Mouse (Mus musculus) cerebellum, postnatal 36 days (tissue): Measurements from ENCODE around the gene Cd22.
"Not testable (repeated sequence)": the region's sequence is repeated elsewhere in the genome, so short reads cannot be mapped to it uniquely, and the experiment has no call there.

Experiments
- DNase-seq, 2 experiments: peaks; one replicate each; pipeline ENCODE4 v3.0.0; 2021 to 2022; ENCODE audit warnings: mixed read lengths in 2 of 2

Gene Cd22

DNA sequence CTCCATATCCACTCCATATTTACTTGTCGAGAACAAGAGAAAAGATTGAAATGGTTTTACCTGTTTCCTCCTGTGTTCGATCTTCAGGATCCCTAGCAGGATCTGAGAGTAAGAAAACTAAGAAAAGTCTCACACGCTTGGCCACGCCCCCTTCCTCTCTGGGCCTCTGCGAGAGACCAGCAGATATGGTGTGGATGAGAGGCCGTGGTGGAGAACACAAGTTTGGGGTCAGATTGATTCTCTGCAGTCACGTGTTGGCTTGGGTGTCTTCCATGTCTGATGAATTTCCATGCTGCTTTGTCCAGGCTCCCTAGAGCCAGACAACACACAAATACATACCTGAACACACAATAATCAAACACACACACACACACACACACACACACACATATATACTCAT is at the start of gene Cd22:
Gene Cd22 (minus strand): TSS at position 167 of the 400 bp plus-strand sequence.
- no peak for DNase-seq

DNA sequence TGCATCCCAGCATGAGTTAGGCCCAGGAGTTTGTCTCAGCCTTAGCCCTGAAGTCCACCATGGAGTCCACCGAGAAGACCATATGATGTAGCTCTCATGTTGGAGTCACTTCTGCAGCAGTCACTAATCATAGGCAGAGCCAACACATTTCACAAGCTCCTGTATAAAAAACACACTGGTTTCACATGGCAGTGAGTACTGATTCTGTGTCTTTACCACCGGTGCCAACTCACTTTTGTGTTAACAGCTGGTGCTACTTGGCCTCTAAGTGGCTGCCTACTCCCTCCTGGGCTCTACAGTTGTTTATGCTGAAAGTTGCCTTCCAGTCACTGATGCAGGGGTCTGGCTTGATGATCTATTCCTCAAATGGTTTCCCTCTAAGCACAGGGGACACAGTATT is 44.4 kb upstream of the Cd22 start, which contains the start of gene Hamp2:
Gene Hamp2 (minus strand): TSS at position 101 of the 400 bp plus-strand sequence.
- DNase-seq: not testable (repeated sequence)

DNA sequence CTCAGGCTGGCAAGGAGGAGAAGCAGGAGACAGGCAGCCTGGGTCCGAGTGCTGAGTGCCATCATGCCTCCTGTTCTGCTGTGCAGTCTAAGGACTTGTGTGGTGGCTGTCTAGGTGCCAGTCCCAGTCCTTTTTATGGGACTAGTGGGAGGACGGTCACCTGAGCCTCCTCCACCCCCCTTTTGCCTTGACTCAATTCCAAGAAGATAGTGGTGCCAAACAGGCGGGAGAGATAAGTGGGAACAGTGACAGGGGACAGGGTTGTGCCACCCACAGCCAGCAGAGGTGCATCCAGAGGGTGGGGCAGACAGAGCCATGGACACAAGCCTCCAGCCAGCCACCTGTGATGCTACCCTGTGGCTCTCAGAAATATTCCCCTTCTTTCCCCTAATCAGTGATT is 43.9 kb upstream of the Cd22 start:
- no peak for DNase-seq

DNA sequence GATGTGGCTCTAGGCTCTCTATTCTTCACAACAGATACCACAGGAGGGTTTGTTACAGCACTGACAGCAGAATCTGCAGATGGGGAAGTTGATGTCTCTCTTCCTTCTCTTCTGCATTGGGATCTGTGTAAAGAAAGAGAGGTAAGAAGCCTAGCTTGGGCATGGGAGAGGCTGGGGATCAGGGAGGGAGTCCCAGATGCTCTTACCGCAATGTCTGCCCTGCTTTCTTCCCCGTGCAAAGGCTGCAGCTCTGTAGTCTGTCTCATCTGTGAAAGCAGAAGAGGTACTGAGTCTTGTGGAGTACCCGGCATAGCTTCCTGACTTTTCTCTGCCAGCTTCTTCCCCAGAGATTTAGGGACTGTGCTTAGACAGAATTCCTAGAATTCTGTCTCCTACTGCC is 42.3 kb upstream of the Cd22 start:
- DNase-seq: not testable (repeated sequence)

DNA sequence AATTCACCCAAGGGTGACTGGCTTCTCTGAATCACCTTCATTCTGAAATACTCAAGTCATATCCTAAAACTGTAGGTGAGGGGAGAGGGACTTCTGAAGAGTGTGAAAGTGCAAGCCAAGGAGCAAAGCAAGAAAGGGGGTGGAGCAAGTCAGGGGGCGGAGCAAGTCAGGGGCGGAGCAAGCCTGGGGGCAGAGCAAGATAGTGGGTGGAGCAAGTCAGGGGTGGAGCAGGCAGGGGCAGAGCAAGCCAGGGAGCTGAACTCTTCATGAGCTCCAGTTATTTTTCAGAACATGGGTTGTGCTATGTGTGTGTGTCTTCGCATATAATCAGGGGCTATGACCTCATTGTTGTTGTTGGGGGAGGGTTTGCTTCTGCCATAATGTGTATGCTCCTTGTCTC is 40.1 kb upstream of the Cd22 start:
- DNase-seq: no peak

DNA sequence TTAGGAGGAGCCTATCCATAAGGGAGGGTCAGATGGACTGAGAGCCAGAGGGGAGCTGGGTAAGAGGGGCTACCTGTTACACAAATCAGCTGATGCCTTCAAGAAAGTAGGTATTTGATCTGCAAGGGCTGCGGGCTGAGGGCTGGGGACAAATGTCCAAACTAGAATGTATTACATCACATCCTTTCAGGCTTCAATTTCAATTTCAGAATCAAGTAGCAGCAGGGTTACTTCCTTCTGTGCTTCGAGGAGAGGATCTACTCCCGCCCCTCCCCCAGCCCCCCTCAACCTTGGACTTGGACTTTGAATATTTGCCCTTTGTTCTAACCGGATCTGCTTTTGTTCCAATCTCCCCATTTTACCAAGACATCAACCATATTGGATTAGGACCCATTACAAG is 37.1 kb upstream of the Cd22 start:
- no peak for DNase-seq

DNA sequence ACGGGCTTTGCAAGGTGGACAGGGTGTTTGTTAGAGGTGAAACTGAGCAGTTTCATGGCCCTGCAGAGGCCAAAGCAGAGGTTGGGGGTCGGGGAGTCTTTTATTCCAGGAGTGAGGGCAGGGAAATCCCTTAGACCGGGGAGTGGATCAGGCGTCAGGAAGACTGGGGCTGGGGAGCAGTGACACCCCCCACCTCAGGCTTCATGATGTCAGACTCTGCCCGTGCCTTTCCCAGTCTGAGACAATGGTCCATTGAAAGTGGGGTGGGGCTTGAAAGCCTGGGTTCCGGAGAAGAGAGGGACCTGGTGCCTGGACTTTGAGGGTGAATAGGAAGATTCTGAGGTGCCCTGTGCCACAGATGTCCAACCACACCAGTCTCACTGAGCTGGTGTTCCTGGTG is 36.6 kb upstream of the Cd22 start:
- DNase-seq: no peak

DNA sequence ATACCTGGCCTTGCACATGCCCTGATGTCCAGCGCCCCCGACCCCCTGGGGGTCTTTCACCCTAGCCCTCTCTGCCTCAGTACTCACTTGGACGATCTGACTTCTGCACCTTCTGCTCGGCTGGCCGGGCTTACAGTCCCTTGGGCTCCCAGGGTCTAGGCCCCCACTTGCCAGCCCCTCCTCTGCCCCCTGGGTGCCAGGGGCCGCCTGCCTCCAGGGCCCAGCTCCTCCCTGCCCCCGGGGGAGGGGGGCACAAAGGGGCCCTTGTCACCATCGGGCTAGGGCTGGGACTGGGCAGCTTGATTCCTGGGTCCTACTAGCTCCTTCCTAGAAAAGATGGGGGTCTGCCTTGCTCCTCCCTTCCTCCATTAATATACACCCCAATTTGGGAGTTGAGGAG is 34.6 kb upstream of the Cd22 start, which contains the start of gene Mag:
Gene Mag (minus strand): TSS at position 142 of the 400 bp plus-strand sequence.
- DNase-seq: no peak

DNA sequence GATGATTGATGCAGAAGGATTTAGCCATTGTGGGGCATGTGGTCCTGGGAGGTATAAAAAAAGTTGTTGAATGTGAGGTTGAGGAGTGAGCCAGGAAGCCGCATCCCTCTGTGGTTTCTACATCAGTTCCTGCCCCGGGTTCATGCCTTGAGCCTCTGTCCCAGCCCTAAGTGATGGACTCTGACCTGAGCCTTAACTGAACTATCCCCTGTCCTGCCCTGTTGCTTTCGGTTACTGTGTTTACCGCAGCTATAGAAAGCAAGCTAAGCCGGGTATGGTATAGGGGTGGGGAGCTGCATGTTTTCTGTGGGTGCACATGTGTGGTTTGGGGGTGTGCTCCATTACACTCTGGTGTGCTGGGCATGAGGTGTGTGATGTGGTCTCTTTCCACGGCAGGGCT is 29.6 kb upstream of the Cd22 start:
- no peak for DNase-seq

DNA sequence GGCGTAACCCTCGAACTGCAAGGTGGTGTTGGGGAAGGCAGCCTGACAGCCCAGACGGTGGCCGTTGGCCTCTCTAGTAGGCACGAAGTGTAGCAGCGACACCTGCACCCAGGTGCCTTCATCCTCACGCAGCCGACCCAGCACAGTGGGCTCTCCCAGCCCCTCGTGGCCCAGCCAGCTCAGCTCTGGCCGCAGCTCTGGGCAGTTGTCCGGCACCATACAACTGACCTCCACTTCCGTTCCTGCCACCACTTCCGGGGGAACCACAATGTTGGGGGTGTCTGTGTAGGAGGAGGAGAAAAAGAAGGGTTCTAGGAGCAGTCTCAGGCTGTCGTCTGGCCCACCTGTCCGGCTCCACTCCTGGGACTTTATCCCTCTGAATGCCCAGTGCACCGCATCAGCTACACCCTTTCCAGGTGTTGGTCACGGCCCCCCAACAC is 28.9 kb upstream of the Cd22 start:
- no peak for DNase-seq

DNA sequence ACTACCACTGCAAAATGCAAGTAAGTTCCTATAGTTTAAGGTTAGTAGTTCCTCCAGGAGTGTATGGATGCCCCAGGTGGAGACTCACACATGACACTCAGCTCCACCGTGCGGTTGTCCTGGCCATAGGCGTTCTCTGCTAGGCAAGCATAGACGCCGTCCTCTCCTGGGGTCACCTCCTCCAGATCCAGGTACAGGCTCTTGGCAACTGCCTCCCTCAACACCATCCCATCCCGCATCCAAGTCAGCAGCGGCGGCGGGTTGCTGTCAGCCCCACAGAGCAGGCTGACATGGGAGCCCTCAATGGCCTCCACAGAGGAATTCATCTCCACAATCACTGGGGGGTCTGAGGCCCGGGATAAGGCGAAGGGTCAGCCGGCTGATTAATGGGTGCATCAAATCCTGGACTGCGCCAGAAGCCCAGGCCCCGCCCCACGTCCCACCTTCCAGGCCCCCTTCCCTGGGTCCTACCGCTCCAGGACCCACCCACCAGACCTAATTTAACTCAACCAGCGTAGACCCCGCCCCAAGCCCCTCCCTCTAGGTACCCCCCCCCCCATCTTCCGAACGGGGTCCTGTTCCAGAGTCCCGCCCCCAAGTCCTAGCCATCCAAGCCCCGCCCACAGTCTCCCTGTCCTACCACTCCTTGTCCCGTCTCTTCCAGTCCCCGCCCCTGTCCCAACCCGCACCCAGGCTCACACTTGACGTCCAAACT is 28.3 kb upstream of the Cd22 start:
- no peak for DNase-seq

DNA sequence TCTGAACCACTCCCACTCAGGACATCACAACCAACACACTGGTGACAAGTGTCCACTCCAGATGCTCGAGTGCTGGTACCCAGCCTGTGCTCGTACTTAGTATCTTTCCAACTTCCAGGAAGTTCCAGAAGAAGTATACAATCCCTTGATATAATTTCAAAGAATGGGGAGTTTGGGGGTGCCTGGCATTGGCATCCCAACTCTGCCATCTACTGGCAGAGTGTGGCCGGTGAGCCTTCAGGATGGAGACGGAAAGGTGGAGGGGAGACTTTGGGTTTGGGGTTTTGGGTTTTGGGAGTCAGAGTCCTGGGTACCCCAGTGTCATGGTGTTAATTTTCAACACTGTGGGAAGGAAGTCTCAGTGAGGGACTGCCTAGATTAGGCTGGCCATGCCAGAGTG is 23.9 kb upstream of the Cd22 start:
- DNase-seq: no peak

DNA sequence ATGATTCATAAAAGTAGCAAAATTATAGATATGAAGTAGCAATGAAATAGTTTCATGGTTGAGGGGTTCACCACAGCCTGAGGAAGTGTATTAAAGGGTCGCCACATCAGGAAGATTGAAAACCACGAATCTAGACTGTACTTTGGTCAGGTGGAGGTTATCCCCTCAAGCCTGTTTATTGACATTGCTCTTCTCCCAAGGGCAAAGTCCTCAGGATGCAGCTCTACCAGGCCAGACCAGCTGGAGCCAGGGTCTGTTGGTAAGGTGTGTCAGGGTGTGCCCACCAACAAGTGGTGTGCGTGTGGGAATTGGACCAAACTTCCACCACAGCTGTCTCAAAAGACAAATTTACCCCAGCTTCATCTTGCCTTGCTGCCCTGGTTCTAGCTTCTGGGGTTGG is 15.1 kb upstream of the Cd22 start:
- DNase-seq: no peak

DNA sequence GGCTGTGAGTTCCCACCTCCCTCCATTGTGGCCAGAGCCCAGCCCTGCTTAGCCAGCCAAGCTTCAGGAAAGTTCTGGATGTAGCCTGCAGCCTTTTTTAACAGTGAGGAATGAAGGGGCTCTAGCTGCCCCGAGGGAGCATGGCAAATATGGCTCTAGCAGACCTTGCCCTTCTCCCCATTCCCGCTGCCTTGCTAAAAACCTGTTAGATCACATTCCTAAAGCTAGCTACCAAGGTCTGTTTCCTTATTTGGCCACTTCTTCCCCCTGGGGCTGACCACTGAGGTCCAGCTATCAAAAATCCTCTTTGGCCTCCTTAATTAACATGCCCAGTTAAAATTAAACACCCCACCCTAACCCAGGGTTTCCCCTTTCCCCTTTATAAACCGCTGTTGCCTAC is 12.4 kb upstream of the Cd22 start:
- DNase-seq: no peak

DNA sequence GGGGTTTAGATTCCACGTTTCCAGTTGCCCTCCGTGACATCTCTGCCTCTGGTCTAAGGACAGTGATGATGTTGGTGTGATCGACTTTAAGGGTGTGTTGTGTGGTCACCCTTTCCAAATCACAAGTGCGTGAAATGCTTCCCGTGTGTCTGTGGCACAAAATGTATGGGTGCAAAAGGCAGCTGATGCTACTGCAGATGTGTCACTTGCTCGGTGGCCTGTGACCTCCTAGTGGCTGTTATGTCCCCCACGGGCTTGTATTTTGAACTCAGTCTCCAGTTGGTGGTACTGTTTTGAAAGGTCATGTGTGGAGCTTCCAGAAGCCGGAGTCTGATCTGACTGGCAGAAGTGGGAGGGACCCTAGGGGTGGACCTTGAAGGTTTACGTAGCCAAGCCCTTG is 11.6 kb upstream of the Cd22 start:
- DNase-seq: no peak

DNA sequence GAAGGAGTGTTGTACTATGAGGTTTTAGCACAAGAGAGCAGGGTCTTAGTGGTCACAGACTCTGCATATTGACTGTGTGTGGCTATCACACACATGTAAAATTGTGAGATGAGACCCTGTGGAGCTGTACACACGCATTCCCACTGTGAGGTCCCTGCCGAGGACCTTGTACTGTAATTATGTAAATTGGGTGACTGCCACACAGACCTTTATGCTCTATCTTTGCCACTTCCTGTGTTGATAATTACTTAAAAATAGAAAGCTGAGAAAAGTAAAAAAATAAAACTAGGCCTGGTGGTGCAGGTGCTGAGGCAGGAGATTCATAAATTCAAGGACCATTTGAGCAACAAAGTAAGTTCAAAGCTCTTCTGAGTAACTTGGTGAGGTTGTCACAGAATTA is 10.5 kb upstream of the Cd22 start:
- no peak for DNase-seq

DNA sequence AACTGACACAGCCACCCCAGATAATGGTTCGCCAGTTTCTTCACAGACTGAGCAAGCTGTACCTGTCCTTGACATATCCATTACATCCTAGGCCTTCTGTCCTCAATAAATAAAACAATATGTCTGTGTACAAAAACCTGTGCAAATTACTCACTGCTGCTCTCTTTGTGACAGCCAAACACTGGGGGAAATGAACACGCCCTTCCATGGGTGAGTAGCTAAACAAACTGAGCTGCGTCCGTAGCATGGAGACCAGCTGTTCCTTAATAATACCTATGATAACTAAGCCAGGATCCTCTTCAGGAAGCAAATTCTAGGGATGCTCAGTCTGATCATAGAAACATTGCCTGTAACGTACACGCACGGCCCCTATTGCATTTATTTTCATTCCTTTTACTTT is 8.6 kb upstream of the Cd22 start:
- no peak for DNase-seq

DNA sequence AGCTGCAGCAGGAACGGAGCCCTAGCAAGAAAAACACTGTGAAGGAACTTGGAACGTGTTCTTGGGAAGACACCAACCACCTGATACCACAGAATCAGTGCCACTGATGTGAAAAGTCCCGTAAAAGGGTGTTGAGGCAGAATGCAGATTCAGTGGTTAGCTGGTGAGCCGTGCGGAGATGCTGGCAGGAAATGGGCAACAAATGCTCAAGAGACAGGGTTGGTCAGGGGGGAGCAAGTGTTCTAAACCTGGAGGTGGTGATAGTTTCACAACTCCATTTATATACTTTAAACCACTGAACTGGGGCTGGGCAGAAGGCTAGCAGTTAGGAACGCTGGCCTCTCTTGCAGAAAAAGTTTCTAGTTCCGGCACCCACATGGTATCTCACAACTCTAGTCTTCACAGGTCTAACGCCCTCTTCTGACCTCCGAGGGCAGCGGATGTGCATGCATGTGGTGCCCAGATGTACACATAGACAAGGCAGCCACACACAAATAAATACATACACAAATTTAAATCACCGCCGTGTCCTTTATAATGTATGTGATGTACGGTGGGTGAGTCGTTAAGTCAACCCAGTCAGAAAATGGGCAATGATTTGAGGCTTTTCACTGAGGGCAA is 7.5 kb upstream of the Cd22 start:
- DNase-seq: no peak

DNA sequence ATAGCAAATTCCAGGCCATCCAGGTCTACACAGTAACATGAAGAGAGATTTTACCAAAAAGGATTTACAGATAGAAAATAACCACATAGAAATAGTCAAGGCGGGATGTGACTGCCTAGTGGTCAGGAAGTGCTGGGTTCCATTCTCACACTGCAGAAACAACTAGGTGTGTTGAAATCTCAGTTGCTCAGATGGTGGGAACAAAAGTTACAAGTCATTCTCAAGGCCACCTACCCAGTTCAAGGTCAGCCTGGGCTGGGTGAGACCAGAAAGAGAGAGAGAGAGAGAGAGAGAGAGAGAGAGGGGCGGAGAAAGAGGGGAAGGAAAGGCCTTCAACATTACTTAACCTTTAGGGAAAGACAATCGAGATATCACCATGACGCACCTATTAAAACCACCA is 6.7 kb upstream of the Cd22 start:
- DNase-seq: no peak

DNA sequence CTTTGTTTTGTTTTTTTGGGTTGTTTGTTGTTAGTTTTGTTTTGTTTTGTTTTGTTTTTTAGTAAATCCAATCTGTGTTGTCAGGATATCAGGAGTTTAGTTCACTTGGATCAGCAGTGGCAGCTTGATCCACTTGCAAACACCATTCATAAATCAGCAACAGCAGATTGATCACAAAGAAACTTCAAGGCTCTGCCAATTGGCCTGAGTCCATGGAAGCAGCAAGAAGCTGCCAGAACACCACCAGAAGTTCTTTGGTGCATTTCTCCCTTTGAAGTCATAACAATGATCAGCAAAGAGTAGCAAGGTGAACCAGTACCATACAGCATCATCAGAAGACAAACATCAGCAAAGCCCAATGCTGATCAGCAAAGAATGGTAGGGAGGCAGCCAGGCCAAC is 3.9 kb upstream of the Cd22 start:
- no peak for DNase-seq

DNA sequence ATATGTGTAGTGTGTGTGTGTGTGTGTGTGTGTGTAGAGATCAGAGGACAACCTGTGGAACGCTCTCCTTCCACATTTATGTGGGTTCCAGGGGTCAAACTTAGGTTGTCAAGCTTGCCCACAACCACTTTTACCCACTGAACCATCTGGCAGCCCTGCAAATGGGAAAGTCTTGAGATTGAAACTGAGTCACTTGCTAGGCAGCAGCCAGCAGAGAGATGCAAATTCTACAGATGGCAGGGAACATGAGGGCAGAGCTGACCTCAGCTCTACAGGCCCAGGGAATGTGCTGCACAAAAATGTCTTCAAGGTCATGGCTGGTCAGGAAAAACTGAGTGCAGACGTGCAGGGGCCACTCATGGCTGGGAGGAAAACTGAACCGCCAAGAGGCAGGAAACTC is 1.2 kb upstream of the Cd22 start:
- no peak for DNase-seq

DNA sequence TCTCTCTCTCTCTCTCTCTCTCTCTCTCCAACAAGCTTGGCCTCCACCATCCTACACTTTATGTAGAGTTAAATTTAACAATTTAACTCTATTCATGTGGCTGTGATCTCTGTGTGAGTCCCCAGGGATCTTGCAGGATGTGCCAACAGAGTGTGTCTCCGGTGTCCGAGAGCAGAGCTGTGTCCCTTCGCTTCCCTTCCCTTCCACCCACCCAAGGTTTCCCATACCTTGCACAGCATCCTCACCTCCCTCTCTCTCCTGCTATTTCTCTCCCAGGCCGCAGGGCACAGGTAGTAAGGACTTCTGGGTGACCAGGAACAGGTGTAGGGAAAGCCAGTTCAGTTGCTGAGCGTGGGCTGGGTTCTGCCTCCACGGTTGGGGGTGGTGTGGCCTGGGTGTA is 1.2 kb downstream of the Cd22 start:
- DNase-seq: no peak

DNA sequence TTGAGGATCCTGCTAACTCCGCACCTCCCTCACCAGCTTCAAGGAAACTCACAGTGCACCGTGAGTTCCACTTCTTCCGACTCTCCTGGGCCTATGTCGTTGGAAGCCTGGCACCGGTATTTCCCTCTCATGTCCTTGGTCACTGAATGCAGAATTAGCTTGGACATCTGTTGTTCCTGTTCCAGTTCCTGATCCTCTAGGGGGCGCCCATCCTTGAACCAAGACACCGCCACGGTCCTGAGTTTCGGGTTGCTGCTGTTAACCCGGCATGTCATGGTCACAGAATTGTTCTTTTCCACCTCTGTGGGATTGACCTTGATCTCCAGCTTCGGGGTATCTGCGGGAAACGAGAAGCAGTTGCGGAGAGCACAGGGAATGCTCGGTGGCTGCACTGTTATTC is 7.1 kb downstream of the Cd22 start:
- DNase-seq: peak; percentile 75 to 77

DNA sequence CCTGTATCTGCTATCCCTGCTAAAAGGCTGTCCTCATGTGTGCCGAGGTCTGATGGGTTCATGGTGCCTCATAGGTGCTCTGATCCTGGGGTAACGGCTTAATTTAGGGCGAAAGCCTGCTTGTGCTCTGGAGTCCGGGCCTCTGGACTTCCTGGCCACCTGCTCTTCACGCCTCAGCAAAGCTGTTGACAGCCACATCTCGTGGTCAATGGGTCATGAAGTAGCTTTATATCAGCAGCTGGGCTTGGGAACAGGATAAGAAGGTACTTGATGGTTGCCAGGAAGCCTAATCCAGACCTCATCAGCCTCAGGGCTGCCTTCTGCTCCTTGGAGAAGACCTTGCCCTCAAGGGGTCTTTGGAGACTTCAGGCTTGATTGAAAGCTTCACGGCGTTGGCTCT is 16.8 kb downstream of the Cd22 start:
- DNase-seq: no peak

DNA sequence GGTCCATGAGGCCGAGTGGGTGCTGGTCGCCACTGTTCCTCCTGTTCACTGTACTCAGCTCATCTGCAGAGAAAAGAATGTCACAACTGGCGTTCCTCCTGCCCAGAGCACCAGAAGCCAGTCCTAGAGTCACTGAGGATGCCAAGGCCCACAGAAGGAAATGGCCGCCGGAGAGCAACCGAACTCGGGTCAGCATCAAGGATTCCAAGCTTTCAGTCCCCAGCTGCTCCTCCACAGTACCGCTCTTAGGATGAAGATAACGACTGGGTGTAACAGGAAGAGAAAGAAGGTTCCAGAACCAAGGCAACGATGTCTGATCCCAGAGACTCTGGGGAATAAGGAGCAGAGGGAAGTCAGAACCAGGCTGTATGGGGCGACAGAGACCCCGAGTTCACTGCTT is 18.7 kb downstream of the Cd22 start, which contains the start of gene Ffar1:
Gene Ffar1 (minus strand): TSS at position 101 of the 400 bp plus-strand sequence.
- DNase-seq: no peak
